Mouse (Mus musculus) small intestine, adult 2 months (tissue): Measurements from ENCODE around the gene Zfr2.

ENCODE experiments used
- CTCF ChIP-seq: fragments of 200-500 bp; IDR thresholded peaks from 2 replicates; pipeline ENCODE4 v1.5.1; 2012; ENCODE audit warnings: low read depth, mild to moderate bottlenecking, control low read depth, inconsistent platforms, low read length, moderate library complexity, mixed read lengths; ENCODE audit not compliant: insufficient replicate concordance, insufficient read length; ENCODE audit errors: extremely low read depth
- POLR2A ChIP-seq: fragments of 200-500 bp; IDR thresholded peaks from 2 replicates; pipeline ENCODE4 v1.6.1; 2012; ENCODE audit warnings: low read depth, mild to moderate bottlenecking, control low read depth, inconsistent platforms, low read length, moderate library complexity

- TF ChIP-seq CTCF: no peak
- TF ChIP-seq POLR2A: no peak
These were observed 40.5 kb upstream of the Zfr2 start for GRCm38 (mm10) chr10:81192270-81192967.
